Mouse (Mus musculus): ENCODE data around the gene Pdzrn4. TPM values are rescaled to one million over a fixed set of nuclear protein-coding genes. Genes with fewer than 3 reads are reported as not detected.

The Pdzrn4 gene
- polyA plus RNA-seq, 1 experiment from 2014 or later = 1.9 TPM

DNA sequence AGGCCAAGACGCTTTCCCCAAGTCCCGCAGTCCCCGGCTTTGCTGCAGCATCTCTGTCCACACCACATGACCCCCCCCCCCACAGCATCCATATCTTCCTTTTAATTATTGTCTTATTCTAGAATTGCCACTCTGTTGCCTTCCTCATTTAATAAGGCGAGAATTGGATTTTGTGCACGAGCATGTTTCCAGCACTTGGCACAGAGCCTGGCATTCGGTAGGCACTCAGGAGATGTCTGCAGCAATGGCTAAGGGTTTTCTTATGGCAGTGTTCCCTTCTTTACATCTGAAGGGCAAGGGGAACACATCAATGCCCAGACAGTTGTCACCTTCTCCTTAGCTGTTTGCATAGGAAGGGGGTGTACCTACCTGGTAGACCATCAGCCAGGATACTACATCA is 282.9 kb downstream of the Pdzrn4 start:
- H3K36me3 ChIP-seq (ENCODE audit: control insufficient read depth, insufficient read depth, low read length) = no peaks in the 10 kb centered on the region
- no peak overlapping the region for H3K27ac ChIP-seq (ENCODE audit: low read depth, low read length)
- no peaks in the 10 kb centered on the region for H3K9me3 ChIP-seq (ENCODE audit: control insufficient read depth, low read length)
- no peak overlapping the region for H3K4me3 ChIP-seq (ENCODE audit: low read length)
- ATAC-seq (ENCODE audit: low FRiP score, low TSS enrichment) = no peak
- WGBS = 96% methylated on average over 6 of the region's 6 CpGs
- no peaks in the 10 kb centered on the region for H3K27me3 ChIP-seq (ENCODE audit: control insufficient read depth, insufficient read depth, low read length)
- no peak overlapping the region for H3K4me2 ChIP-seq (replicated peaks; ENCODE audit: low read depth, low read length)
- no peak overlapping the region for H3K9ac ChIP-seq (ENCODE audit: low read depth, low read length)
- 0 out of 2 replicates have a peak, but pooled peaks cover 2% of the 10 kb centered on the region for H3K4me1 ChIP-seq (ENCODE audit: control insufficient read depth, insufficient read depth, low read length)

DNA sequence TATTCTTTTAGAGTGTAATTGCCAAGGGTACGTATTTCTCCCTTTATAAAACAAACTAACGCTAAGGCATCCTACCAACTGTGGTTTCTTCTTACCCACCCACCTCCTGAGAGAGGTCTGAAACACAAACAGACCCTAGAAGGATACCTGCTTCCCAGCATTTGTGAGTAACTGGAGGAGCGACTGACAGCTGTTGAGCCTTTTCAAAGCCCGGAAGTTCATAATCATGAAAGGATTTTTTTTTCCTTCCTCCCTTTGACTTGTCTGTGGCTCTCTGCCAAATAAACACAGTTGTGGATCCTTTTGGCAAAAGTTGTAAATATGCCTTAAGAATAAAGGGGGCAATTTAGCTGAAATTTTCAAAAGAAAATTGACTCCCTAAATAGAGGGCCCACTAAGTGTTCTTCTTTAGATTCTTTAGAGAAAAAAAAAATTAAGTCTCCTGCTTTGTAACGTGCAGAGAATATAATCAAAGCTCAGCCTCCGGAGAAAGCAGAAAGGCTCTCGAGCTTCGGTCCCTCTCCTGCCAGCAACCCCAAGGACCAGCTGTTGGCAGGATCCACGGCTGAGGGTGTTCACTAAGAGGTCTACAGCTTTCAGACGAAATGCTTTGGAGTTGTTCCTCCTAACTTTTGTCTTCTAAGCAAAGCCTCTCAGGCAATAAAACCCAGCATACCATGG is 299.7 kb downstream of the Pdzrn4 start:
- Histone ChIP-seq H3K9ac (ENCODE audit: low read depth, low read length) (no peak overlapping the region), H3K9me3 (ENCODE audit: control insufficient read depth, low read length) (no peaks in the 10 kb centered on the region), H3K36me3 (ENCODE audit: control insufficient read depth, insufficient read depth, low read length) (no peaks in the 10 kb centered on the region), H3K4me3 (ENCODE audit: low read length) (no peak overlapping the region), H3K4me1 (ENCODE audit: control insufficient read depth, insufficient read depth, low read length) (no peaks in the 10 kb centered on the region), H3K27ac (ENCODE audit: low read depth, low read length) (peak overlapping the region; percentile 48; the same call in 1 of the 2 replicates), H3K4me2 (replicated peaks; ENCODE audit: low read depth, low read length) (no peak overlapping the region), H3K27me3 (ENCODE audit: control insufficient read depth, insufficient read depth, low read length) (no peaks in the 10 kb centered on the region)
- no peak for ATAC-seq (ENCODE audit: low FRiP score, low TSS enrichment)
- 45% methylated on average over 10 of the region's 10 CpGs for WGBS

DNA sequence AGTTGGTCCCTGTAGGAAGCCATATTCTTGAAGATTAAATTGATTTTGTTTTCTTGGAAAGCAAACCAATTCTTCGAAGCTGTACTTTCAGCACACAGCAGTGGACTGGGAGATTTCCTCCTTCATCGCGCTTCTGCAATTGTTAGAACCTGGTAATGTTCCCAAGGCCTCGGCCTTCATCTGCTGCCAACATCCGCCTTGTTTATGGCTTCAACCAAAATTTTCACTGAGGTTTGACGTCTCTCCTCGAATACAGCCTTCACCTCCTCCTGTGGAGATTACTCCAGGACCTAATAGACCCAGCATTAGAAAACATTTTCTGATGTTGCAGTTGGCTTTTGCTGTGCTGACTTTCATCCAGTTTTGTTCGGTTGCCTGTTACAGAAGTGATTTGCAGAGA is 307.5 kb downstream of the Pdzrn4 start:
- 85% methylated on average over 8 of the region's 8 CpGs for WGBS
- H3K36me3 ChIP-seq (ENCODE audit: control insufficient read depth, insufficient read depth, low read length) = no peaks in the 10 kb centered on the region
- H3K9ac ChIP-seq (ENCODE audit: low read depth, low read length) = no peak overlapping the region
- H3K4me1 ChIP-seq (ENCODE audit: control insufficient read depth, insufficient read depth, low read length) = no peaks in the 10 kb centered on the region
- no peak overlapping the region for H3K4me2 ChIP-seq (replicated peaks; ENCODE audit: low read depth, low read length)
- H3K4me3 ChIP-seq (ENCODE audit: low read length) = no peak overlapping the region
- no peak overlapping the region for H3K27ac ChIP-seq (ENCODE audit: low read depth, low read length)
- no peak for ATAC-seq (ENCODE audit: low FRiP score, low TSS enrichment)
- no peaks in the 10 kb centered on the region for H3K27me3 ChIP-seq (ENCODE audit: control insufficient read depth, insufficient read depth, low read length)
- H3K9me3 ChIP-seq (ENCODE audit: control insufficient read depth, low read length) = no peaks in the 10 kb centered on the region

DNA sequence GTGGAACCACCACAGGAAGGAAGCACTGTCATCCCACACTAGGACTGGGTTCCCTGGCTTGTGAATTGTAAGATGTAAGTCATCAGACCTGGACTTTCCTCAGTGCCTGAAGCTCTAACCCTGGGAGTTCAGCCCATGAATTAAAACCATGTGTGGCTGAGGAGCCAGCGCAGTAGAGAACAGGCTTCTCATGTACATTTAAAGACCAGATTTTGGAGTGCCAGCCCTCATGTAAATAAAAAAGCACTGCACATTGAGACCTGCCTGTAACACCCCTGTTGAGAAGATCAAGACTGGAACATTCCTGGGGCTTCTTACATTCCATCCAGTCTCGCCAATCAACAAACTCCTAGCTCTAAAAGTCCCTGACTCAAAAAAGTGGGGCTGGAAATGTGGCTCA is 342.0 kb downstream of the Pdzrn4 start:
- no peak overlapping the region for H3K27ac ChIP-seq (ENCODE audit: low read depth, low read length)
- no peaks in the 10 kb centered on the region for H3K4me1 ChIP-seq (ENCODE audit: control insufficient read depth, insufficient read depth, low read length)
- ATAC-seq (ENCODE audit: low FRiP score, low TSS enrichment) = no peak
- H3K4me2 ChIP-seq (replicated peaks; ENCODE audit: low read depth, low read length) = no peak overlapping the region
- no peaks in the 10 kb centered on the region for H3K9me3 ChIP-seq (ENCODE audit: control insufficient read depth, low read length)
- H3K4me3 ChIP-seq (ENCODE audit: low read length) = no peak overlapping the region
- H3K9ac ChIP-seq (ENCODE audit: low read depth, low read length) = no peak overlapping the region
- WGBS = 86% methylated on average over 2 of the region's 2 CpGs
- no peaks in the 10 kb centered on the region for H3K27me3 ChIP-seq (ENCODE audit: control insufficient read depth, insufficient read depth, low read length)
- H3K36me3 ChIP-seq (ENCODE audit: control insufficient read depth, insufficient read depth, low read length) = no peaks in the 10 kb centered on the region

DNA sequence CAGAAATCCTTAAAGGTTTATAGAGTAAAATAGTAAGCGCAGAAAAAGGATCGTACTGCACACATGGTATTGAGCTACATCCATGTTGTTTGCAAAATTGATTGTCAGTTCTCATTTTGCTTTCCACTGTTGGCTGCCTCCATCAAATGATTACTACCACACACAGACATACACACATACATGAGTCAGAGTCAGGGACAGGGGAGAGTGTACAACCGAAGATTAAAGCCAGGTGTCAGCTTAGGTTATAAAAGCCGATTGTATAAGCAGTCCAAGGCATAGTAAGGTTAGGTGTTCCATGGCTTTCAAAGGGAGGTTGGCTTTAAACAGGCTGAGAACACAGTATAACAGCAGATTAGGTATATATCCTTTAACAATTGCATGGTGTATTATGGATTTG is 343.2 kb downstream of the Pdzrn4 start:
- no peaks in the 10 kb centered on the region for H3K4me1 ChIP-seq (ENCODE audit: control insufficient read depth, insufficient read depth, low read length)
- WGBS = 87% methylated on average over 4 of the region's 4 CpGs
- no peaks in the 10 kb centered on the region for H3K9me3 ChIP-seq (ENCODE audit: control insufficient read depth, low read length)
- no peaks in the 10 kb centered on the region for H3K27me3 ChIP-seq (ENCODE audit: control insufficient read depth, insufficient read depth, low read length)
- no peak for ATAC-seq (ENCODE audit: low FRiP score, low TSS enrichment)
- no peak overlapping the region for H3K4me2 ChIP-seq (replicated peaks; ENCODE audit: low read depth, low read length)
- no peak overlapping the region for H3K4me3 ChIP-seq (ENCODE audit: low read length)
- no peak overlapping the region for H3K9ac ChIP-seq (ENCODE audit: low read depth, low read length)
- H3K27ac ChIP-seq (ENCODE audit: low read depth, low read length) = no peak overlapping the region
- H3K36me3 ChIP-seq (ENCODE audit: control insufficient read depth, insufficient read depth, low read length) = no peaks in the 10 kb centered on the region

DNA sequence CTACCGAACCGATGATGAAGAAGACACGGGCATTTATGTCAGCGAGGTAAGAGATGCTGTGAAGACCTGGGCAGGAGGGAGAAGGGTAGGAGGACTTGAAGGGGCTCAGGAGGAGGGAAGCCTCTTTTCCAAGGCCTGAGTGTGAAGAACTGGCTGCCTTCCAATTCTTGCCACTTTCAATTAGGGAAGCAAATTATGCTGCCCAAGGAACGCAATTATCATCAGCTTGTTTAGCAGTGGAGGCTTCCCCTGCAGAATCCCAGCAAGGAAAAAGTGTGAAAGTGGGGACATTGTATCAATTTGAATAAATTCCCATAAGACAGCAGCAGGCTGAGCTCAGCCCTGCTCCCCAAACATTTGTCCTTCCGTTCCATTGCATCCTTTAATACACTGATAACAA is 346.9 kb downstream of the Pdzrn4 start:
- no peaks in the 10 kb centered on the region for H3K9me3 ChIP-seq (ENCODE audit: control insufficient read depth, low read length)
- no peak overlapping the region for H3K4me3 ChIP-seq (ENCODE audit: low read length)
- WGBS = 85% methylated on average over 6 of the region's 6 CpGs
- ATAC-seq (ENCODE audit: low FRiP score, low TSS enrichment) = no peak
- no peaks in the 10 kb centered on the region for H3K27me3 ChIP-seq (ENCODE audit: control insufficient read depth, insufficient read depth, low read length)
- H3K9ac ChIP-seq (ENCODE audit: low read depth, low read length) = no peak overlapping the region
- H3K36me3 ChIP-seq (ENCODE audit: control insufficient read depth, insufficient read depth, low read length) = no peaks in the 10 kb centered on the region
- H3K27ac ChIP-seq (ENCODE audit: low read depth, low read length) = no peak overlapping the region
- no peak overlapping the region for H3K4me2 ChIP-seq (replicated peaks; ENCODE audit: low read depth, low read length)
- H3K4me1 ChIP-seq (ENCODE audit: control insufficient read depth, insufficient read depth, low read length) = no peaks in the 10 kb centered on the region

DNA sequence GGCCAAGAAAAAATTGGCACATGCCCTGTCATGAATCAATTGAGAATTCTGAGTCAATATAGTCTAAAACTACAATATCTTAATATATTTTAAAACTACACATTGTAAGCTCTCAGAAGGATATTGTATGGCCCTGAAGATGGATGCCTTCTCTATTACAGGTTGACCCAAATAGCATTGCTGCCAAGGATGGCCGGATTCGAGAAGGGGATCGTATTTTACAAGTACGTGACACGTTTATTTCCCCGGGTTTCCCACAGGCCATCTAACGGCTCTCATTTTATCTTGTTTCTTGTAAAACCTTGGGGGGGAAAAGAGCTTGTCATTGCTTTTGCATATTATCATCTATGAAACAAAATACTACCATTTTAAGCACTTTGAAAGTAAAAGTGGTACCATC is 349.4 kb downstream of the Pdzrn4 start:
- no peaks in the 10 kb centered on the region for H3K27me3 ChIP-seq (ENCODE audit: control insufficient read depth, insufficient read depth, low read length)
- no peak overlapping the region for H3K9ac ChIP-seq (ENCODE audit: low read depth, low read length)
- H3K4me1 ChIP-seq (ENCODE audit: control insufficient read depth, insufficient read depth, low read length) = no peaks in the 10 kb centered on the region
- no peak overlapping the region for H3K4me2 ChIP-seq (replicated peaks; ENCODE audit: low read depth, low read length)
- H3K9me3 ChIP-seq (ENCODE audit: control insufficient read depth, low read length) = no peaks in the 10 kb centered on the region
- H3K4me3 ChIP-seq (ENCODE audit: low read length) = no peak overlapping the region
- ATAC-seq (ENCODE audit: low FRiP score, low TSS enrichment) = no peak
- 48% methylated on average over 7 of the region's 7 CpGs for WGBS
- H3K27ac ChIP-seq (ENCODE audit: low read depth, low read length) = no peak overlapping the region
- no peaks in the 10 kb centered on the region for H3K36me3 ChIP-seq (ENCODE audit: control insufficient read depth, insufficient read depth, low read length)

DNA sequence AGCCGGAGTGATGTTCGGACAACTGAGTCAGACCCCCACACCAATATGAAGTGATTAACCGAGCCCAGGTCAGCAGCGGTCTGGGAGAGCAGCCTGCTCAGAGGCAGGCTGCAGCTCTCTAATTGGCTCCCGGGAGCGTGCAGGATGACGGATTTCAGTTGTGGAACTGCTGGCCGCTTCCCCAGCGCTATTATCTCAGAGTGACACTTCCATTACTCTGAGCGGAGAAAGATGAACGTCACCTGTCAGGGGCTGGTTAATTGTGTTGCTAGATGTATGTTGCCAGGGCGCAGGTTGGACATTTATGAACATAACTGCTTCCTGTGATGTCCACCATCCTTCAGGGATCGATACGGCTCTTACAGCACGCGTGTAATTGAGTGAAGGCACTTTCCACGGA is 355.5 kb downstream of the Pdzrn4 start:
- 80% methylated on average over 17 of the region's 17 CpGs for WGBS
- no peaks in the 10 kb centered on the region for H3K9me3 ChIP-seq (ENCODE audit: control insufficient read depth, low read length)
- no peaks in the 10 kb centered on the region for H3K27me3 ChIP-seq (ENCODE audit: control insufficient read depth, insufficient read depth, low read length)
- H3K9ac ChIP-seq (ENCODE audit: low read depth, low read length) = no peak overlapping the region
- H3K36me3 ChIP-seq (ENCODE audit: control insufficient read depth, insufficient read depth, low read length) = no peaks in the 10 kb centered on the region
- no peak overlapping the region for H3K4me2 ChIP-seq (replicated peaks; ENCODE audit: low read depth, low read length)
- no peak overlapping the region for H3K4me3 ChIP-seq (ENCODE audit: low read length)
- H3K4me1 ChIP-seq (ENCODE audit: control insufficient read depth, insufficient read depth, low read length) = no peaks in the 10 kb centered on the region
- no peak for ATAC-seq (ENCODE audit: low FRiP score, low TSS enrichment)
- H3K27ac ChIP-seq (ENCODE audit: low read depth, low read length) = no peak overlapping the region

DNA sequence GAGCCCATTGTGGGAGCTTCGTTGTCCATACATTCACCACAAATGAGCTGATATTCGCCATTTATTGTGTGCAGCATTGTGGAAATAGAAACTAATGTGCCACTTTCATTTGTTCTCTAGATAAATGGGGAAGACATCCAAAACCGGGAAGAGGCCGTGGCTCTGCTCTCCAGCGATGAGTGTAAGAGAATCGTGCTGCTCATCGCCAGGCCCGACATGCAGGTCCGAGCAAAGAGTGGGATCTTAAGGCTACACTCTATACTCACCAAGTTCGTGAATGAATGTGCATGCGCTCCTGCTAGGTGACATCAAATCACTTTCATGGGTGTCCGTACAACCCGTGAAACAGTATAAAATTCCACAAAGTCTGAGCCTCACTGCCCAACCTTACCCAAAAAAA is 355.9 kb downstream of the Pdzrn4 start:
- no peak for ATAC-seq (ENCODE audit: low FRiP score, low TSS enrichment)
- Histone ChIP-seq H3K9ac (ENCODE audit: low read depth, low read length) (no peak overlapping the region), H3K27me3 (ENCODE audit: control insufficient read depth, insufficient read depth, low read length) (no peaks in the 10 kb centered on the region), H3K27ac (ENCODE audit: low read depth, low read length) (no peak overlapping the region), H3K36me3 (ENCODE audit: control insufficient read depth, insufficient read depth, low read length) (no peaks in the 10 kb centered on the region), H3K4me1 (ENCODE audit: control insufficient read depth, insufficient read depth, low read length) (no peaks in the 10 kb centered on the region), H3K4me2 (replicated peaks; ENCODE audit: low read depth, low read length) (no peak overlapping the region), H3K9me3 (ENCODE audit: control insufficient read depth, low read length) (no peaks in the 10 kb centered on the region), H3K4me3 (ENCODE audit: low read length) (no peak overlapping the region)
- WGBS = 92% methylated on average over 13 of the region's 13 CpGs

All from kidney, embryonic 14.5 days (tissue).